Mouse (Mus musculus): ENCODE results near the gene Fam177a.
"Not testable (repeated sequence)": the region's sequence is repeated elsewhere in the genome, so short reads cannot be mapped to it uniquely, and the experiment has no call there.

Gene Fam177a

DNA sequence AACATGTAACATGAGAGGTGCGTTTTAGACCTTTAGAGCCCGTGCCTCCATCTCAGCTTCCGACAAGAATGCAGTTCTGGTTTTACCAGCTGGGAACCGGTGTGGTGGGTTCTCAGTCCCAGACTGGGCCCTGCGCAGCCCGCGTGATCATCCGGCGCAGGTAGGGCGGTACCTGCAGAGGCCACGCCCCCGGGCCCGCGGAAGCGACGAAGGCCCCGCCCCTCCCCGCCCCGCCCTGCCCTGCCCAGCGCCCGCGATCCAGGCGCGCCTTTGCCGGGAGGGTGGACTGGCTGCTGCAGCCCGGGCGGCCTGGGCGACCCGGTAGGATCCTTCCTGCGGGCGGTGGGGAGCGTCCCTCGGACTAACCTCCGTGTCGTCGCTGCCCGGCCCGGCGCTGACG is at the start of gene Fam177a:
Gene Fam177a, plus strand, starts transcription at position 228 of the 400 bp plus-strand sequence.
- DNase-seq (ENCODE audit: low read depth, low spot score): not testable (repeated sequence)

DNA sequence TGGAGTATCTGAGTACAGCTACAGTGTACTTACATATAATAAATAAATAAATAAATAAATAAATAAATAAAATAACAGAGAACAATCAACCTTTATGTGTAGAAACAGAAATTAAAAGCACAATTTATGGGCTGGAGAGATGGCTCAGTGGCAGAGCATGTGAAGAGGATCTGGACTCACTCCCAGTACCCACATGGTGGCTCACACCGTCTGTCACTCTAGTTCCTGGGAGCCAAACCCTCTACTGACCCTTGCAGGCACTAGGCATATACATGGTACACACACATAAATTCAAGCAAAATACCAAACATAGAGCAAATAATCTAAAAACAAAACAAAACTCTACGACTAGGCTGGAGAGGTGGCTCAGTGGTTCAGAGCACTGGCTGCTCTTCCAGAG is 49.0 kb upstream of the Fam177a start:
- no peak for DNase-seq (ENCODE audit: low read depth, low spot score)

DNA sequence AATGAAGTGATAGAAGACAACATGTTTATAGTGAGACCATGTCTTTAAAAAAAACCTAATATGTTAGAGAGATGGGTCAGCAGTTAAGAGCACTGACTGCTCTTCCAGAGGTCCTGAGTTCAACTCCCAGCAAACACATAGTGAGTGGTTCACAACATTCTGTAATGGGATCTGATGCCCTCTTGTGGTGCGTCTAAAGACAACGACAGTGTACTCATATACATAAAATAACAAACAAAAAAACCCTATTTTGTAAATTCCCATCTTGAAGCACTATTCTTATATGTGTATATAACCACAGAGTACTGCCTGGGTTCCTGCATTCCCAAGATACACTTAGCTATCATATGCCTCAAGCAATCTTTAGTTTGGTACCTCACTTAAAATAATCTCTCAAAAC is 45.6 kb upstream of the Fam177a start:
- DNase-seq (ENCODE audit: low read depth, low spot score): not testable (repeated sequence)

DNA sequence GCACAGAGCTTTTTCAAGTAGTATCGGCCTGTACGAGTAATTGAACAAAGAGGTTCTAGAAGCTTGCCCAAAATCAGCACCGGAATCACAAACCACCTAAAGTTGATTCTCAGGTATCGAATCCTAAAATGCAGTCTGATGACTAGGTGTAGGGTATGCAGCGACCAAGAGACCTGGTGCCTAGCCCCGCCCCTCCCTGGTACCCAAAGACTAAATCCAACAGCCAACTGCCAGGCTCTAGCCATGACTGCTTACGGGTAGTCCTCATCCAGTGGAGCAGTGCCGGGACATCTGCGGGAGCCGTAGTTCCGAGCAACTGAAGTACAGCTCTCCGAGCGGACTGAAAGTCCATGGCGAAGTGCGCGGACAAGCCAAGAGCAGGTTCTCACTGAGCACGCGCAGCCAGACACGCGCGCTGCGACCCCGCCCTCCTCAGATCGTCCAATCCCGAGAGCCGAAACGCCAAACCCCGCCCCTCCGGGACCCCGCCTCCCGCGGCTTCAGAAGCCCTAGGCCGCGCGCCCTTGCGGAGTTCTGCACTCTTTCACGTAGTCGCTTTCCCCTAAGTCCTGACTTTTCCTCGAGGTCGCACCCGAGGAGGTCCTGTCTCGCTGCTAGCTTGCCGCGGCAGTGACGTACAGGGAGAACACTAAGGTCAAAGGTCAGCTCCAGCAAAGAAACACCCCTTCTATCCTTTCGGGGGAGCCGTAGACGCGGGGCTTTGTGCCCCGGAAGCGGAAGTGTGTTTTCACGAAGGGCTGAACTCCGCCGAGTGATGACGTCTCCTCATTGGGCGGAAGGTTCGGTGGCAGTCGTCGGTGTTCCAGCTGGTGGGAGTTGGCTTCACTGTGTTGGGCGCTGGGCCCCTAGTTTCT is 44.3 kb upstream of the Fam177a start, which contains the start of the genes 2700097O09Rik and Srp54a:
Gene 2700097O09Rik, minus strand, starts transcription at position 385 of the 875 bp plus-strand sequence.
Gene Srp54a, plus strand, starts transcription at position 537 of the 875 bp plus-strand sequence.
- peak; percentile 87 for DNase-seq (ENCODE audit: low read depth, low spot score)

DNA sequence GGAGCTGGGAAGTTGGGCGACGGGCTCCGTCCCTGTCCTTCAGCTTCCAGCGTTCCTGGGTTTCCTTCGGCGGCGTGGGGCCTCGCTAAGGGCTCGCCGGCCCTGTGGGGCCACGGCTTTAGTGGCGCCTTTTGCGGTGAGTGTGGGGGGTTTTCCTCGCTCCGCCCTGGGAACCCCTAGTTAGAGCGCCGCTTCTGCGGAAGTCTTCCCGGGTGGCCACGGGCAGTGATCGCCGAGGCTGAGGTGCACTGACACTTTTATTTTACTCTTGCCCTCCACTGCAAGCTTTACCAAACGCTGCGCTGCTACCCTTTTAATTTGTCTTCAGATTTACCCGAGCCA is 43.7 kb upstream of the Fam177a start:
- not testable (repeated sequence) for DNase-seq (ENCODE audit: low read depth, low spot score)

DNA sequence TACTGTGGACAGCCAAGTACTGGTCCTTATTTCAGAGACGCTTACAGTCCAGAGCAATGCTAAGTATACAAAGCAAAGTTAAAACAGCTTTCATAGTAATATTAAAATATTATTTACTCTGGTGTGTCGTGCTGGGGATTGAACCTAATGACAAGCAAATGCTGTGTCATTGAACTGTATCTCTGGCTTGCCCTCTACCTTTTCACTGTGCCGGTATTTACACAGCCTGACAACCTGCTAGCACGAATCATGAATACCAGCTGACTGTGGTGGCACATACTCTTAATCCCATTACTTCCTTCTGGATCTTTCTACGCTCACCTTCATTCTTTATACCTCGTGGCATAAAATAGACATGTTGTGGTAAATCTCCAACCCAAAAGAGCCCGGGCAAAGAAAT is 32.1 kb upstream of the Fam177a start:
- DNase-seq (ENCODE audit: low read depth, low spot score): not testable (repeated sequence)

DNA sequence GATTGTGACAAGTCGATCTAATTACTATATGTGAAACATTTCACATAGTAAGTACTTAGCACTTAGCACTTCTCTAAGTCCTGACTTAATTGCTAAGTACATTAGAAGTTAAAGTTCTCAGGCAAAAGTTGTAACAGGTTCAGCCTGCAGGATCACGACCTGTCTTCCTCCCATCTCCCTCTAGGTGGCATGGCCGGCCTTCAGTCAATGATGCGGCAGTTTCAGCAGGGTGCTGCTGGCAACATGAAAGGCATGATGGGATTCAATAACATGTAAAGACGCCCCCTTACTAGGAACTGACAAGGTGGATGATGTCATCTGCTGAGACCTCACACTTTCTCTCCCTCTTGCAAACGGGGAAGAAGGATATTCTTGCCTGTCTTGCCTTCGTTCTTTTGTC is 11.7 kb upstream of the Fam177a start:
- DNase-seq (ENCODE audit: low read depth, low spot score): not testable (repeated sequence)

DNA sequence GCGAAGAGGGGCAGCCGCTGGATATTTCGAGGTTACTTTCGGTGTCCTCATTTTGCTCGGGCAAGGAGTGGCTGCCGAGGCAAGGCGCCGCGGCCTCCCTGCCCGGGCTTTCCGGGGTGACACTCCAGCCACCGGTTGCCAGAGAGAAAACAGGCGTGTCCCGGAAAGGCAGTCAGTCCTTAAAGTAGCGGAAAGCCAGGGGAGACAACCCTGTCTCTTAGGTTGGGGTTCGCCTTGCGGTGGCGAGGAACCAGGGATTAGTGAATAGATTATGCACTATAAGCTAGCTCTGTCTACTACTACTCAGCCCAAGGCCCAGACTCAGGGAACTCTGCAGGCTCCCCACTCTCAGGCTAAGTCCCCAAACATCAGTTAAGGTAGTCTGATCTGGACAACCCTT is 462 bp downstream of the Fam177a start:
- DNase-seq (ENCODE audit: low read depth, low spot score): not testable (repeated sequence)

DNA sequence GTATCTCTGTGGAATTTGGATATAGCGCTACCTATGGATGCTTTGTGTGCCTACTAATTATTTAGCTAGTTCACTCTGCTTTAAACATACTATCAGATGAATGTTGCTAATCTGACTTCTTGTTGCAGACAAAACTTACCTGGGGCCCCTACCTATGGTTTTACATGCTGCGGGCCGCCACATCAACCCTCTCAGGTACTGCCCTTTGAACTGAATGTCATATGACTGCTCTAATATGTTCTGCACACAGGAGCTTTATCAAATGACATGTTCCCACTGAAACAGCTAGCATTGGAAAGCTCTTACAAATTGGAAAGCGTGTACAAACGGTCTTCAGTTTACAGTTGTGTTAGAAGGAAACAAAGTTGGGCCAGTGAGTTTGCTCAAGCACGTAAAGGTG is 11.3 kb downstream of the Fam177a start:
- DNase-seq (ENCODE audit: low read depth, low spot score): not testable (repeated sequence)

DNA sequence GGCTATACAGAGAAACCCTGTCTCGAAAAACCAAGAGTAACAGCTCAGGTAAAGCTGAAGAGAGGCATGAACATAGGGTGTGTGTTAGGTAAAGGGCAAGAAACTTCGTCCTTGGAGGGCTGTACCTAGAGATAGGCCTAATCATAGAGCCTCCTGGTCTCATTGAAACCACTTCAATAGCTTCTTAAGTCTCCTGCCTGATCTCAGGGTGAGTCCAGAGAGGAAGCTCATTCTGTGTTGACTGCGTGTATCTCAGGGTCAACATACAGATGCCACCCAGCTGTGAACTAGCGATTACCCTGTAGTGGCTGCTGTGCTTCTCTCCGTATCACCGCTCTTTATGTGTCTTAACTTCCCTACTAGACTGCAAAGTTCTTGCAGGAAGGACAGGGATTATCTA is 13.6 kb downstream of the Fam177a start:
- DNase-seq (ENCODE audit: low read depth, low spot score): not testable (repeated sequence)

DNA sequence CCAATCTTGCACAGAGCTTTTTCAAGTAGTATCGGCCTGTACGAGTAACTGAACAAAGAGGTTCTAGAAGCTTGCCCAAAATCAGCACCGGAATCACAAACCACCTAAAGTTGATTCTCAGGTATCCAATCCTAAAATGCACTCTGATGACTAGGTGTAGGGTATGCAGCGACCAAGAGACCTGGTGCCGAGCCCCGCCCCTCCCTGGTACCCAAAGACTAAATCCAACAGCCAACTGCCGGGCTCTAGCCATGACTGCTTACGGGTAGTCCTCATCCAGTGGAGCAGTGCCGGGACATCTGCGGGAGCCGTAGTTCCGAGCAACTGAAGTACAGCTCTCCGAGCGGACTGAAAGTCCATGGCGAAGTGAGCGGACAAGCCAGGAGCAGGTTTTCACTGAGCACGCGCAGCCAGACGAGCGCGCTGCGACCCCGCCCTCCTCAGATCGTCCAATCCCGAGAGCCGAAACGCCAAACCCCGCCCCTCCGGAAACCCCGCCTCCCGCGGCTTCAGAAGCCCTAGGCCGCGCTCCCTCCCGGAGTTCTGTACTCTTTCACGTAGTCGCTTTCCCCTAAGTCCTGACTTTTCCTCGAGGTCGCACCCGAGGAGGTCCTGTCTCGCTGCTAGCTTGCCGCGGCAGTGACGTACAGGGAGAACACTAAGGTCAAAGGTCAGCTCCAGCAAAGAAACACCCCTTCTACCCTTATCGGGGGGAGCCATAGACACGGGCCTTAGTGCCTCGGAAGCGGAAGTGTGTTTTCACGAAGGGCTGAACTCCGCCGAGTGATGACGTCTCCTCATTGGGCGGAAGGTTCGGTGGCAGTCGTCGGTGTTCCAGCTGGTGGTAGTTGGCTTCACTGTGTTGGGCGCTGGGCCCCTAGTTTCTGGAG is 30.5 kb downstream of the Fam177a start, which contains the start of gene Srp54b:
Gene Srp54b, plus strand, starts transcription at position 546 of the 890 bp plus-strand sequence.
- DNase-seq (ENCODE audit: low read depth, low spot score): not testable (repeated sequence)

DNA sequence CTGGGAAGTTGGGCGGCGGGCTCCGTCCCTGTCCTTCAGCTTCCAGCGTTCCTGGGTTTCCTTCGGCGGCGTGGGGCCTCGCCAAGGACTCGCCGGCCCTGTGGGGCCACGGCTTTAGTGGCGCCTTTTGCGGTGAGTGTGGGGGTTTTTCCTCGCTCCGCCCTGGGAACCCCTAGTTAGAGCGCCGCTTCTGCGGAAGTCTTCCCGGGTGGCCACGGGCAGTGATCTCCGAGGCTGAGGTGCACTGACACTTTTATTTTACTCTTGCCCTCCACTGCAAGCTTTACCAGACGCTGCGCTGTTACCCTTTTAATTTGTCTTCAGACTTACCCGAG is 31.1 kb downstream of the Fam177a start:
- DNase-seq (ENCODE audit: low read depth, low spot score): not testable (repeated sequence)

DNA sequence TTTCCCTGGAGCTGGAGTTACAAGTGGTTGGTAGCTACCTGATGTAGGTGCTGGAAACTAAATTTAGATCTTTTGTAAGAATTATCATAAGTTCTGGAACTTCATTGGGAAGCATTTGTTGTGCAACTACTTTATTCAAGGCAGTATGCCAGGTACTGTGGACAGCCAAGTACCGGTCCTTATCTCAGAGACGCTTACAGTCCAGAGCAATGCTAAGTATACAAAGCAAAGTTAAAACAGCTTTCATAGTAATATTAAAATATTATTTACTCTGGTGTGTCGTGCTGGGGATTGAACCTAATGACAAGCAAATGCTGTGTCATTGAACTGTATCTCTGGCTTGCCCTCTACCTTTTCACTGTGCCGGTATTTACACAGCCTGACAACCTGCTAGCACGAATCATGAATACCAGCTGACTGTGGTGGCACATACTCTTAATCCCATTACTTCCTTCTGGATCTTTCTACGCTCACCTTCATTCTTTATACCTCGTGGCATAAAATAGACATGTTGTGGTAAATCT is 42.8 kb downstream of the Fam177a start:
- not testable (repeated sequence) for DNase-seq (ENCODE audit: low read depth, low spot score)

DNA sequence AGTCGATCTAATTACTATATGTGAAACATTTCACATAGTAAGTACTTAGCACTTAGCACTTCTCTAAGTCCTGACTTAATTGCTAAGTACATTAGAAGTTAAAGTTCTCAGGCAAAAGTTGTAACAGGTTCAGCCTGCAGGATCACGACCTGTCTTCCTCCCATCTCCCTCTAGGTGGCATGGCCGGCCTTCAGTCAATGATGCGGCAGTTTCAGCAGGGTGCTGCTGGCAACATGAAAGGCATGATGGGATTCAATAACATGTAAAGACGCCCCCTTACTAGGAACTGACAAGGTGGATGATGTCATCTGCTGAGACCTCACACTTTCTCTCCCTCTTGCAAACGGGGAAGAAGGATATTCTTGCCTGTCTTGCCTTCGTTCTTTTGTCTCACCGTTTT is 63.4 kb downstream of the Fam177a start:
- not testable (repeated sequence) for DNase-seq (ENCODE audit: low read depth, low spot score)

DNA sequence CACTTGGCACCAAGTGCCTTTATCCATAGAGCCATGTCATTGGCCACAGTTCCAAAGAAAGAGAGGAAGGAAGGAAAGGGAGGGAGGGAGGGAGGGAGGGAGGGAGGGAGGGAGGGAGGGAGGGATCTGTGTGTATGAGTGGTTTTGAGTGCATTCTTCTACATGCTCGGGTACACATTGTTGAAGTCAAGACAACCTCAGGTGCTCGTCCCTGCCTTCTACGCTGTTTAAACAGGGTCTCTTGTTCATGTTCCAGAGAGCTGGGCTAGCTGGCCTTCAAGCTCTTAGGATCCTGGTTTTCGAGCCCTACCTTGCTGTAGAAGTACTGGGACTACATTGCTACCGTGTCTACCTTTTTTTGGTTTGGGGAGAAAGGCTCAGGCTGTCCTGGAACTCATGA is 64.9 kb downstream of the Fam177a start:
- DNase-seq (ENCODE audit: low read depth, low spot score): not testable (repeated sequence)

All from retina, adult 2 months (tissue).